Mouse (Mus musculus) spleen, postnatal 4 days (tissue): Measurements from ENCODE around the gene Tmem163.

ENCODE experiments used
- DNase-seq, 2 experiments: peaks; one replicate each; pipeline ENCODE4 v3.0.0; 2022; ENCODE audit warnings: low spot score in 2 of 2

Gene Tmem163

DNA sequence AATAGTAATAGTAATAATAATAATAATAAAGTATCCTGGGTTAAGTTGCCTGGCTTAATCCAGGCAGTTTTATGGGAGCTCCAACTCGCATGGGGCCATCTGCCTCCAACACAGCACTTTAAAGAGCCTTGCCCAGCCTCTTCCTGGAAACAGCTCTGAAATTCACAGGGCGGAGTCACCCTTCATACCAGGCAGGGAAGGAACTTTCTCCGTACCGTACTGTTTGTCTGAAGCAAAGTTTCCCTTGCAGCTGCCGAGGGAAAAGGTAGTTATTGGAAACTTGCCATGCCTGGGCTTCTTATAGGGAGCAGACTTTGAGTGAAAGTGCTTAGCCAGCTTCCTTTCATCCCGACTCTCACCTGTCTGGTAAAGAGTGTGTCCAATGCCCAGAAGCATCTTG, 242.3 kb downstream of the Tmem163 start:
- no peak for DNase-seq
